Mouse (Mus musculus): ENCODE measurements around the gene RPS10-NUDT3.

- TF ChIP-seq POLR2A (IDR thresholded peaks at IDR 0.05; ENCODE audit: low read depth, low read length) (no peak), CTCF (IDR thresholded peaks at IDR 0.05; ENCODE audit: extremely low read depth, insufficient read depth, insufficient read length, insufficient replicate concordance) (no peak)
Measured at GRCm38 (mm10) chr17:27544551-27544950, 90.5 kb downstream of the RPS10-NUDT3 start.

Data from spleen, adult 2 months (tissue).